Mouse (Mus musculus) cerebellum, adult 2 months (tissue): ENCODE results near the gene Baz1a.

Experiments
- CTCF ChIP-seq: fragments of 200-500 bp; IDR thresholded peaks from 2 replicates; pipeline ENCODE4 v1.5.1; 2011; ENCODE audit warnings: low read depth, mild to moderate bottlenecking, control low read depth, low read length, moderate library complexity, borderline replicate concordance; ENCODE audit not compliant: insufficient read depth
- POLR2A ChIP-seq: fragments of 200-500 bp; IDR thresholded peaks from 2 replicates; pipeline ENCODE4 v1.6.1; 2011; ENCODE audit warnings: low read length, control low read depth, borderline replicate concordance; ENCODE audit not compliant: insufficient read depth

DNA sequence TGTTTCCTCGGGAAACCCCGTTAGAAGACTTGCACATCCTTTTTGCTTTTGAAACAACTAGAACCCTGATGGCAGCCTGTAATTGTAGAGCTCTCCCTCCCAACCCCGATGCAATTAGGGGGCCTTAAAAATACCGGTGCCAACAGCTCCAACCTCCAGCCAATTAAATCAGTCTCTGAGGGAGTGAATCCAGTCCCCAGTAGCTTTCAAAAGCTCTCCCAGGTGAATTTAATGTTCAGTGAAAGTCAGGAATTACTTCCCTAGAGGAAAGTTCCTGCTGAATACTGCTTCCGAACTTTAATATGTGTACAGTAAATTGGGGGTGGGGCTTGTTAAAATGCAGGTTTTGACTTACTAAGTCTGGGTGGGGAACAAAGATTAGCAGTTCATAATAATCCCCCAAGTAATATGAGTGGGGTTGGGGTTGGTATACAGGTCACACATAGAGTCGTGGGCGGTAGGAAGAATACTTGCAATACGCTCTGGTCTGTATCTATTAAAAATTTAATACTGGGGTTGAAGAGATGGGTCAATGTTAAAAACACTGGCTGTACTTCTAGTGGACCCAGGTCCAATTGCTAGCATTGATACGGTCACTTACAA is 3.1 kb upstream of the Baz1a start:
- no peak for TF ChIP-seq POLR2A
- TF ChIP-seq CTCF = no peak
